Mouse (Mus musculus) layer of hippocampus, postnatal 25 days (tissue): ENCODE measurements around the gene Cped1. TPM values are rescaled to one million over a fixed set of nuclear protein-coding genes. Genes with fewer than 3 reads are reported as not detected.

Experiments used
- DNase-seq, 2 experiments: peaks; one replicate each; pipeline ENCODE4 v3.0.0; 2022; ENCODE audit warnings: mixed read lengths in 2 of 2, low spot score in 1 of 2; ENCODE audit errors: extremely low spot score in 1 of 2
- total RNA-seq, 2 experiments: library from RNA; stranded (reverse); gene quantifications; 2 replicates each; pipeline ENCODE4 v1.2.3; 2021

Gene Cped1
- total RNA-seq, 2 experiments from 2014 or later = 1.1 to 1.5 TPM

GRCm38 (mm10) chr6:21999025-21999424 lies 13.3 kb downstream of the Cped1 start:
- DNase-seq = no peak

- no peak for DNase-seq
These were observed 14.4 kb downstream of the Cped1 start for GRCm38 (mm10) chr6:22000086-22000485.

GRCm38 (mm10) chr6:22000881-22001280 lies 15.2 kb downstream of the Cped1 start:
- DNase-seq = no peak

- no peak for DNase-seq
These were observed 15.7 kb downstream of the Cped1 start for GRCm38 (mm10) chr6:22001284-22001916.

GRCm38 (mm10) chr6:22002521-22003199 lies 16.9 kb downstream of the Cped1 start:
- DNase-seq = no peak

- DNase-seq = no peak
These were observed 17.5 kb downstream of the Cped1 start for GRCm38 (mm10) chr6:22003200-22003587.

- no peak for DNase-seq
These were observed 18.3 kb downstream of the Cped1 start for GRCm38 (mm10) chr6:22003959-22004543.

GRCm38 (mm10) chr6:22008346-22008745 lies 22.6 kb downstream of the Cped1 start:
- no peak for DNase-seq

- DNase-seq = no peak
These were observed 24.5 kb downstream of the Cped1 start for GRCm38 (mm10) chr6:22010258-22010657.

- no peak for DNase-seq
These were observed 25.1 kb downstream of the Cped1 start for GRCm38 (mm10) chr6:22010761-22011281.

- no peak for DNase-seq
These were observed 25.8 kb downstream of the Cped1 start for GRCm38 (mm10) chr6:22011546-22011945.

- DNase-seq = no peak
These were observed 26.4 kb downstream of the Cped1 start for GRCm38 (mm10) chr6:22012099-22012498.

- no peak for DNase-seq
These were observed 26.8 kb downstream of the Cped1 start for GRCm38 (mm10) chr6:22012501-22012900.

GRCm38 (mm10) chr6:22013394-22013793 lies 27.7 kb downstream of the Cped1 start:
- DNase-seq = no peak

GRCm38 (mm10) chr6:22014291-22014911 lies 28.7 kb downstream of the Cped1 start:
- DNase-seq = no peak

GRCm38 (mm10) chr6:22017631-22018030 lies 31.9 kb downstream of the Cped1 start:
- no peak for DNase-seq

- DNase-seq = no peak
These were observed 33.2 kb downstream of the Cped1 start for GRCm38 (mm10) chr6:22018768-22019445.

GRCm38 (mm10) chr6:22019637-22020036 lies 33.9 kb downstream of the Cped1 start:
- DNase-seq = no peak

- DNase-seq = no peak
These were observed 35.0 kb downstream of the Cped1 start for GRCm38 (mm10) chr6:22020696-22021095.

- no peak for DNase-seq
These were observed 35.6 kb downstream of the Cped1 start for GRCm38 (mm10) chr6:22021315-22021714.

- DNase-seq = no peak
These were observed 38.5 kb downstream of the Cped1 start for GRCm38 (mm10) chr6:22024168-22024567.
